Mouse (Mus musculus) heart, postnatal 0 days (tissue): ENCODE measurements at regions not wholly inside any gene's neighbourhood (a gene's known extent, or its start where the extent isn't known, plus 50 kb on each side); places are given as distances from the start of the nearest gene placed in this dataset.

Experiments used
- CTCF ChIP-seq: IDR thresholded peaks from 2 replicates; pipeline ENCODE4 v1.5.1; 2016; ENCODE audit warnings: antibody characterized with exemption, control low read depth, low read depth
- EP300 ChIP-seq: IDR thresholded peaks from 2 replicates; pipeline ENCODE4 v1.6.1; 2016; ENCODE audit warnings: antibody characterized with exemption, low read depth

GRCm38 (mm10) chr16:77676805-77677204 lies 74.9 kb upstream of the Gm11146 start:
- TF ChIP-seq CTCF (no peak), EP300 (no peak)
